Mouse (Mus musculus): ENCODE results near the gene Cdkal1.

Cdkal1 gene

GRCm38 (mm10) chr13:29395694-29396093 is 459.8 kb downstream of the Cdkal1 start:
- DNase-seq, result no peak

DNA sequence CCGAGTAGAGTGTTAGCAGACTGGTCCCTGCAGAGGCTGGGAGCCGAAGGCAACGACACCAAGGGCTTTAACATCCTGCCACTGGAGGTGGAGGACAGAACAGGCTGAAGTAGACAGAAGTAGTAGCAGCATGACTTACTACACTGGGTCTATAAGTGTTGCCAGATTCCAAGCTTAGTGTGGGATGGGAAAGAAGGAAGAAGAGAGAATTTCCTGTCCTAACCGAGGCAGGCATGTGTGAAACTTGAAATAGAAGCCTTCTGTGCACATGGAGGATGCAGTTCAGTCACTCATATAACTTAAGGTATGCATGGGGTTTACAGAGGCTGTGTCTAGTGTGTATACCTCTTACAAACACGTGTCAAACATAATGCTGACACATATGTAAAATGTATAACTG is 465.4 kb downstream of the Cdkal1 start:
- no peak for DNase-seq

DNA sequence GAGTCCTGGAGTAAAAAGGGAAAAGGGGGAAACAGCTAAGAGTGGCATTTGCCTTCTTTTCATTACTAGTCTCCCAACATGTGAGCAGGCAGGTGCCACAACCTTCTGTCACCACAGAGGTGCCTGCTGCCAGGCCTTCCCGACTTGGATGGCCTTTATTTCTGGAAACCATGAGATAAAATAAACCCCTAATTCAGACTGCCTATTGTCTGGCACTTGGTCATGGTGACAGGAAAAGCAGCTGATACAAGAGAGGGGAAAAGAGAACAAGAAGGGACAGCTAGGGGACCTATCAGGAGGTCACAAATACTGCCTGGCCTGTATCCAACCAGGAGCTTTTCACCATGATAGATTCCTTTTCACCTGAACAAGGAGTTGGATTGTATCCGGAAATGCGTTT is 466.6 kb downstream of the Cdkal1 start:
- no peak for DNase-seq

DNA sequence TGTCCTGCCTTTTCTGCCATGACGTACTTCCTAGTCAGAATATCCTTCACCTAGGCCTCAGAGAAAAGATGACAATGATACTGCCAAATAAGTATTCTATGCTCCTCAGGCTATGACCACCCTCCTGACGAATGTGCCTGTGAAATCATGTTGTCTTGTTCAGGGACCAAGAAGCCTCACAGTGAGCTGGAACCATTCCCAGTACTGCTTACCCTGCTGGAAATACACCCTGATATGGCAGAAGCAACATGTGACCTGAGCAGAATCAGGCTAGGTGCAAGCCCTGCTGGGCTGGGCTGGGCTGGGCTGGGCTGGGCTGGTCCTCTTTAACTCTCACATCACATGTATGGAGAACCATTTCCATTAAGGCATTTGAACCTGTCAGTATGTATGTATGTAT is 477.9 kb downstream of the Cdkal1 start:
- DNase-seq, result no peak

DNA sequence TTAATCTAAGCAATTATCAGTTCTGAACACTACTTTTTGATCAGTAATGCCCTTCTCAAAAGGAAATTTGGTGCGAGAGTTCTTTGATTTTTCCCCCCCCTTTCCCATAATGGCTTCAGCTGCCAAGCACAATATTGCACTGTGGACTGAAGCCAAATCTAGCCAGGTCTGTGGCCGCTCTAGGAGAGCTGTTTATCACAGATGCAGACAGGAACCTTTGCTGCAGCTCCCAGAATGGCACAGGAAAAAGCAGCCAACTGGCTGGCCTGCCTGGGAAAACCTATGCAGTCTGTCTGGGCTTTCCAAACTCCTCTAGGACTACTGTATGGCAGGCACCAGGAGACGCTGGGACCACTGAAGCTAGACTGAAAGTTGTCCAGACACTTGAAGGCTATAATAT is 483.6 kb downstream of the Cdkal1 start:
- DNase-seq, result peak; percentile 41

DNA sequence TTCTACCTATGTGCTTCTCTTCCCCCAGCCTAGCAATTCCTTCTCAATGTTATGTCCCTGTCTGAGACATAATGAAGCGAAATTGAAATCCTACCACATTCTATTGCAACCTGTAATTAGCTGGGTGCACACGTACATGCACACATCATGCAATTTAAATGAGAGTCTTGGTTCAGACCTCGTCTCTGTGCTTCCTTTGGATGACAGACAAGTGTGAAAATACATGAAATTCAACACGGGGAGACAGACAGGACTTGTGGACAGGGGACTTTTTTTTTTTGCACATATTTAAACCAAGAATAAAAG is 484.1 kb downstream of the Cdkal1 start:
- no peak for DNase-seq

GRCm38 (mm10) chr13:29370731-29371465 is 484.6 kb downstream of the Cdkal1 start:
- DNase-seq, result no peak

- no peak for DNase-seq
Observed at GRCm38 (mm10) chr13:29368806-29369205, 486.7 kb downstream of the Cdkal1 start.

DNA sequence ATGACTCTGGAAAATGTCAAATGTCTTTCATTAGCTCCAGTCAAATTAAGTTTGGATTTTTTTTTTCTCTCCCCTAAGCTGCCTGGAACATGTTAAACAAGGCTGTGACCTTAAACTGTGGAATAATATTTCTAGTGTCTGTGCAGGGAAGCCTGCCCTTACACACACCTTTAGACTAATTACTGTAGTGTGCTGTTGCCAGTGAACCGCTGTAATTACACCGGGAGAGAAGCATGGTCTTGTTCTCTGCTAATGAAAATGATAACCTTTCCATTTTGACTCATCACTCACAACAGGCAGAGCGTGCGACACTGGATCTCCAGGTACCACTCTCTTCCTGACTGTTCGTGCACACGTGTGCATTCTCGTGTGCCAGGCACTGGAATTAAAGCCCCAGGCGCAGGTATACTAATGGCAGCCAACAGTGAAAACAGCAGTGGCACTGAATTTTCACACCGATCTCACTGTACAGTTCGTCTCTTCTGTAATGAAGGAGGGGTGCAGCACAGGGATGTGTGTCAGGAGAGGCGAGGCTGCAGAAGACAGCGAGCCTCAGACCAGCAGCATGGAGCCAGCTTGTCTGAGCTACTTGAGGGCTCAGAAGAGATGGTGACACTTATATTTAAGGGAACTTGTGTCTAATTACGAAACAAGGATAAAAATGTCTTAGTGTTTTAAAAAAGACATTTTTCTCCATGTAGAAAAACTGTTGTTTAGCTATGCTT is 490.4 kb downstream of the Cdkal1 start:
- no peak for DNase-seq

GRCm38 (mm10) chr13:29364009-29364408 is 491.5 kb downstream of the Cdkal1 start:
- no peak for DNase-seq

DNA sequence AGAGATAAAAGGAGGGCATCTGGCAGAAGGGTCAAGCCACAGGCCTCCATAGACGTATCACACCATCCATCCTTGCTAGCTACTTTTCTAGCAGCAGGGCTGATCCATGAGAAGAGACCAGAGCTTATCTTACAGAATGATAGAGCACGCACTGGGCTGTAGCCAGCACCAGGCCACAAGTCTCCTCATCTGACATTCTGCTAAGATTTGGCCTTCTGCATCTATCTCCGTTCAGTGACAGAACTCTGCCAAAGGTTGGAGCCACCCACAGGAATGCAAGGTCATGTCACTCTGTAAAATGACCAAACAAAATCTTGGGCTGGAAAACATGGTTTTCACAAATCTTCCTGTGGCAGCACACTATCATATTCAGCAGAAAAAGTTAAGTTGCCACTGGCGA is 493.6 kb downstream of the Cdkal1 start:
- DNase-seq, result no peak

DNA sequence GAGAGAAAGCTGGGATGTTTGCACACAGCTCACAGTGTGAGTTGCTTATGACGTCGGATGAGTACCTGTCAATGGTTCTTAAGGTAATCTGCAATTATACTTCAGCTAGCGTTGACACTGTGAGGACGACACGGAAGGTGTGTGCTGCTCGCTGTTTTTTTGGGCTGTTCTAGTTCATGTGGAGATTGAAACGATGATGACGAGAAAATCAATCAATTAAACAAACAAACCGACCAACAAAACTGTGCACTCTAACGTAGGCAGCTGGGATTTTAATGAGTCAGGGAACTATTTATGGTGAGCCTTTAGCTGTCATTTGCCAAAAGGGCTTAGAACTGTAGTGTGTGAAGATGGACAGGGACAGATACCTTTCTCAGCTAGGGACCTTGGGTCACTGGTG is 494.6 kb downstream of the Cdkal1 start:
- DNase-seq, result no peak

GRCm38 (mm10) chr13:29359341-29359740 is 496.1 kb downstream of the Cdkal1 start:
- peak; percentile 19 for DNase-seq

DNA sequence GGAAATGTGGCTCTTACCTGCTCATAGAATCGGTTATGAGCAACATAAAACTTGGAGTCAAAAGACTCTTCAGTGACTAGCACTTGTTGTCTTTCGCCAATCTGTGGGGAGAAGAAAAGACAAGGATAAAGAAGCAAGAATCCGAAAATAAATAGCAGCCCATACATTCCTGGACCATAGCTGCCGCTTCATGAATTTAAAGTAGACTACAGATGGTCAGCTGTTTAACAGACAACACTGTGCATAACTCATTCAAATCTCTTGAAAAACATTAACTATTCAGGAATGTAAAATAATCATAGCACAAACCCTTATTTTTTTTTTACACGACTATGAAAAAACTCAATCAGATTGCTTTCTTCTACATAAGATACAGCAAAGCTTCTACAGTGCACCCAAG is 498.0 kb downstream of the Cdkal1 start:
- DNase-seq, result no peak

DNA sequence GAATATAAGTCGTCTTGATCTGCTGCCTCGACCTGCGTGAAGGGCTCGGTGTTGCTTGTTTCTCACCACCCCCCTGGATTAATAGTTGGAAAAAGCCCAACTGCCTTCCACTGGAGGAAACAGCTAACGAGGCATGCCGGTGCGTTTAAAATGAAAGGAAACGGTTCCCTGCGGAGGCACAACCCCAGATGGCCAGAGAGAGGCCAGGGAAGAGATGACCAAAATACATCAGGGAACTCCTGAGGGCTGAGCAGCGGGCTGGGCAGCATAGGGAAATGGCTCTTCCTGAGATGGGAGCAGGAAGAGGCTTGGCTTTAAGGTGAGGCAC is 499.4 kb downstream of the Cdkal1 start:
- DNase-seq, result peak; percentile 58

GRCm38 (mm10) chr13:29355484-29356157 is 499.9 kb downstream of the Cdkal1 start:
- no peak for DNase-seq

DNA sequence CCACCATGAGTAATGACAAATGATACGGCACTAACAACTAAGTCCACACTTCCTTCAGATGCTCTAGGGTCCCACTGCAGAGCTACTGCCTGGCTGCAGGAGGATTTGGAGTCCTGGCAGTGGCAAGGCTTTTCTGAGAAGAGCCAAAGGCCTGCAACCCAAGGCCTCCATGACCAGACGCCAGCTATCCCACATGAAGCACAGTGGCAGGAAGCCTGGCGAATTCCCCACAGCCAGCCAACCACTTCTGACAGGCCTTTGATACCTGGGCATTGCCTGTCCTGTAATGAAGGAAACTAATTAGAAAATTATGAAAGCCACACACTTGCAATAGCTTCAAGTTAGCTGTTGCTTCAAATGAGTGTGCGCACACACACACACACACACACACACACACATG is 500.5 kb downstream of the Cdkal1 start:
- DNase-seq, result peak; percentile 22

GRCm38 (mm10) chr13:29353888-29354415 is 501.5 kb downstream of the Cdkal1 start:
- DNase-seq, result no peak

- DNase-seq, result no peak
Observed at GRCm38 (mm10) chr13:29351023-29351684, 504.3 kb downstream of the Cdkal1 start.

DNA sequence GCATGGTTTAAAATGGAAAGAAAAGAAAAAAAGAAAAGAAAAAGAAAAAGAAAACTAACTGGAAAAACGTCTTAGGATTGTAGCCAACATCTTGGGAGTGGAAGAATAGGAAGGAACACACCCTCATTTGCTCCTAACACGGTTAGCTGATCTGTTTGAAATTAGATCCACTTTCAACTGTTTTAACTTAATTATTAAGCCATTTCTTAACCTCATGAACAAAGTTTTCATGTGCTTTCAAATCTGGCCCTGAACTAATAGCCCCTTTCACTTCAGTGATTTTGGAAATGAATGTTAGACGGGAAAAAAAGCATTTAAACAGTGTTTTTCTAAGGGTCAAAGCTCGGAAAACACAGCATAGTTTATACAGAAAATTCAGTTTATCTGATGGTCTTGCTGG is 505.5 kb downstream of the Cdkal1 start:
- no peak for DNase-seq

DNA sequence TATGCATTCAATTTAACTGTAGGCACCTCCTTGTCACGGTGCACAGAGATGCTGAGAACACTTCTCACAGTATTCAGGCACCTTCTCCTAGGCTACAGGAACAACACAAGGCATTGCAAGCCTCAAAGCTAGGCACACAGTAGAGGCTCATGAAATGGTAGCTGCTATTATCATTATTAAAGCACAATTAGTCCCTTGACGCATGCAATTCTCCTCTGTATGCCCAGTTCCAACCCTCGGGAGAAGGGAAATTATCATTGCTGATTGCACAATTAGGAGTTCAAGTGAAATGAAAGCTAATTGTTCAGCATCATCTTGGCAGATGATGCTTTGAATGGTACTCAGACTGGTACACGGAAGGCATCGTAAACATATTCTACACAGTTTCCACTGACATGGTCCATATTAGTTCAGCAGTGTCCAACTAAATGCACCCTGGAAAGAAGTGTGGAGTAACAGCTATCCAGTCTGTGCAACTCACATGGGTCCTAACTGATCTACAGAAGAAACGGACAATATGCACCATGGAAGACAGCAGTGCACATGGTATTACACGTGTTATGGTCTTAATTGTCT is 506.0 kb downstream of the Cdkal1 start:
- no peak for DNase-seq

DNA sequence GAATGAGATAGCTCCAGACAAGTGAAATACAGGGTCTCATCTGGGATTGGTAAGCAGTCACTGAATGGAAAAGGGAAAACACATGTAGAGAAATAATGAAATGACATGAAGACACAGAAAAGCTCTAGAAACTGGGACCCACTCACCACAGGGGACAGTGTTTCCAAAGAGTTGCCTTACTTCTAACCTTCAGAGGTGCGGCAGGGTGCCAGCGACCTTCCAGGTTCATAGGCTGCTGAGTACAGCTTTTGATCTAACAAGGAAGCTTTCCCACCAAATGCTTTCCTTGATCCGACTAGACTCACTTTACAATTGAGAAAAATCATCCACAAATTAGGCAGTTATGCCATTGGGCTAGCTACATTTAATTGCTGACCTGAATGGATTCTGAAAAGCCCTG is 507.1 kb downstream of the Cdkal1 start:
- DNase-seq, result no peak
